In the genomic region with DNA sequence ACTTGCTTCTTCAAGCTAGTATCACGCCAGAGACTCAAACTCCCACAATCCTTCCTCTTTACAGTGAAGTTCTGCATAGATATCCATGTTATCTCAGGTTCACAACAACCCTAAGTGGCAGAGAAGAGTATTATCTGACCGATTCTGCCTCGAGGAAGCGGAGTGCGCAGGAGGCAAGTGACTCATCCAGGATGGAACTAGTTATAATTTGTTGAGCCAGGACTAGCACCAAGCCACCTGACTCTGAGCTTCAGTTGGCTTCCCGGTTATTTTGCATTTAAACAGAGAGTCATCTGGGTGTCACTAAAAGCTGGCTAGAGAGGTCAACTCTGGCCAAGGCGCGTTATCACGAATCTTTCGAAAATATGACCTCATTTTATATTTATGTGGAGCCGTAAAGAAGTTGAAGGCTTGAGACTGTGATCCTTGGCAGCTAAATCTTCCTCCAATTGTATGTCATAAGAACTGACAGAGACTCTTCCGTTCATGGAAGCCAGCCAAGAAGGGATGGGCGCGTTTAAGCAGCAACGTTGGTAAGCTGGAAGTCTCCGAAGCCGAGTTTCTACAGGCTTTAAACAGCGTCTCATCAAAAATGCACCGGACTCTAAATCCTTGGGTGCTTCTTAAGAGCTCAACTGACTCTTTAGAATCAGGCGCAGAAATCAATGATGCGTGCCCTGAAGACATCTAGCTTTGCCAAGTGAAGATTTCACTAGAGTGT, we compare ENCODE assay signal across 9 mouse cellular contexts.
DNase-seq lines count a peak whose midpoint lies in the region.
"Had no signal": no experiment of that assay in that cellular context is flagged by ENCODE, and none has a peak within 500 bp of the region (broad histone marks: within the 10 kb centered on the region; RNA-seq: fewer than 3 reads in every experiment).

No protein-coding gene starts in this region.

- DNase-seq in gastrocnemius, postnatal 14 days, result peak; percentile 48
- no peak for DNase-seq in gastrocnemius, adult 18-20 months (ENCODE audit: low spot score)
- DNase-seq in adrenal gland, postnatal 36 days, result peak; percentile 61 to 63
- DNase-seq in heart, postnatal 4 days, result peak; percentile 82
- peak; percentile 76 for DNase-seq in lung, postnatal 14 days
- DNase-seq in adipocyte (ENCODE audit: low spot score), result no peak
- DNase-seq in right cerebral cortex, adult 2 months (ENCODE audit: low spot score in 2 of 2), result no peak
- no peak for DNase-seq in left cerebral cortex, adult 11 months (ENCODE audit: low spot score)
- DNase-seq: layer of hippocampus, postnatal 36 days had no signal

- intact Hi-C loops in gastrocnemius, postnatal 14 days (cut with DNase I; ENCODE audit: low total_unique reads), result no loop called here

Comparison
In these comparisons a context has a peak if more than half of its experiments do, and no peak if none do; other contexts are left out.
1. DNase-seq: peak in gastrocnemius, postnatal 14 days (single experiment), adrenal gland, postnatal 36 days (2 of 2), heart, postnatal 4 days (single experiment) and lung, postnatal 14 days (single experiment); none in gastrocnemius, adult 18-20 months (single experiment), adipocyte (single experiment), right cerebral cortex, adult 2 months (0 of 2) and left cerebral cortex, adult 11 months (single experiment).